ENCODE assay signal across 30 mouse cellular contexts in the genomic region with DNA sequence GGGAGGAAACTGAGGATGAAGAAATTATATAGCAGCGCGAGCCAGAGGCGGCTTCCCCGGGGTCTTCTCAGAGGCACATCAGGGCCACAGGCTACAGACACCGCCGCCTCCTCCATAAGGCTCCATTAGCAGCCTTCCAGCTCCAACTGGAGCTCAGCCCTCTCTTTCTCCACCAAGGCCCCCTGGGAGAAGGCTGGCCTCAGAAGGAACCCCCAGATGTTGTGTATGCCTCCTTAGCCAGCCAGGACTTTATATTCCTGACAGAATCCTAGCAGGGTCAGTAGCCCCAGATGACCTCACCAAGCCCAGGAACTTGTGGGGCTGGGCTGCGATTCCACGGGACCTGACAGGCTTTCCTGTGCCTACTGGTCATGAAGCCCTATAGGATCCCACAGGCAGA. TPM values are rescaled to one million over a fixed set of nuclear protein-coding genes. Genes with fewer than 3 reads are reported as not detected.
DNase-seq lines count a peak whose midpoint lies in the region; TF ChIP-seq lines count a peak whose summit lies in the region.
"Had no signal": no experiment of that assay in that cellular context is flagged by ENCODE, and none has a peak within 500 bp of the region (broad histone marks: within the 10 kb centered on the region; RNA-seq: fewer than 3 reads in every experiment).

No protein-coding gene starts in this region.

- no peaks in the 10 kb centered on the region for H3K27me3 ChIP-seq in small intestine, adult 2 months (ENCODE audit: control insufficient read depth, insufficient read depth, low read length)
- H3K27me3 ChIP-seq: embryonic facial prominence, embryonic 13.5 days; forebrain, embryonic 13.5 days; hindbrain, embryonic 12.5 days; kidney, embryonic 15.5 days; limb, embryonic 15.5 days; liver, embryonic 15.5 days had no signal

- H3K36me3 ChIP-seq in small intestine, adult 2 months (ENCODE audit: control insufficient read depth, insufficient read depth, low read length): no peaks in the 10 kb centered on the region
- H3K36me3 ChIP-seq: embryonic facial prominence, embryonic 13.5 days; hindbrain, embryonic 12.5 days; kidney, embryonic 15.5 days; limb, embryonic 15.5 days; liver, embryonic 15.5 days had no signal

- TF ChIP-seq POLR2A in small intestine, adult 2 months (IDR thresholded peaks at IDR 0.05; ENCODE audit: low read depth, low read length): no peak

- H3K27ac ChIP-seq in small intestine, adult 2 months (ENCODE audit: insufficient read depth, low read depth, low read length): no peak overlapping the region
- H3K27ac ChIP-seq: embryonic facial prominence, embryonic 13.5 days; forebrain, embryonic 13.5 days; hindbrain, embryonic 12.5 days; kidney, embryonic 15.5 days; left cerebral cortex, adult 2 months; limb, embryonic 15.5 days; liver, embryonic 15.5 days had no signal

- intact Hi-C loops in gastrocnemius, postnatal 36 days (cut with DNase I): loop anchor here (2.0 kb wide), 1 partner anchor 300 kb away; no protein-coding TSS in a partner anchor
- intact Hi-C loops in gastrocnemius, postnatal 14 days (cut with DNase I; ENCODE audit: low total_unique reads): loop anchor here (5.0 to 10.0 kb wide), 2 partner anchors 232 to 295 kb away; no protein-coding TSS in a partner anchor
- intact Hi-C loops in heart, postnatal 14 days (cut with DNase I): loop anchor here (5.0 kb wide), 1 partner anchor 80 kb away; the partner anchor contains the start of genes Socs1 and Tnp2

- 93% methylated on average over 8 of the region's 8 CpGs for WGBS in small intestine, adult 2 months

- TF ChIP-seq CTCF in small intestine, adult 2 months (IDR thresholded peaks at IDR 0.05; ENCODE audit: extremely low read depth, insufficient read length, insufficient replicate concordance, low read depth, low read length): peak; percentile 2; the same call in 1 of the 2 replicates

- H3K4me1 ChIP-seq in small intestine, adult 2 months (ENCODE audit: control insufficient read depth, insufficient read depth, insufficient read length, low read length): no peaks in the 10 kb centered on the region
- H3K4me1 ChIP-seq: liver, embryonic 15.5 days had no signal

- DNase-seq in gastrocnemius, adult 18-20 months (ENCODE audit: low spot score): peak; percentile 68
- no peak for DNase-seq in gastrocnemius, postnatal 36 days
- peak; percentile 58 for DNase-seq in gastrocnemius, postnatal 14 days
- peak; percentile 57 to 63 for DNase-seq in heart, postnatal 14 days
- DNase-seq in urinary bladder, adult 2 months (ENCODE audit: low spot score): no peak
- DNase-seq in left cerebral cortex, adult 11 months (ENCODE audit: low spot score): no peak
- DNase-seq: kidney, postnatal 4 days; lung, postnatal 4 days; midbrain, embryonic 14.5 days; thymus, adult 18-20 months; thymus, postnatal 36 days had no signal

- no peak overlapping the region for H3K4me3 ChIP-seq in small intestine, adult 2 months (ENCODE audit: low read depth, low read length)
- H3K4me3 ChIP-seq: embryonic facial prominence, embryonic 13.5 days; forebrain, embryonic 13.5 days; hindbrain, embryonic 12.5 days; kidney, embryonic 15.5 days; left cerebral cortex, adult 2 months; limb, embryonic 15.5 days; liver, embryonic 15.5 days had no signal

RNA-seq across cellular contexts. Expression of gene Rmi2, which starts 32.0 kb away (rescaled TPM):
- total RNA-seq in gastrocnemius, adult 18-20 months (2021): 1 to 10 TPM in 1 of 2 experiments, under 1 TPM in 1; 0.95 to 1.5 TPM
- 1 to 10 TPM; 2.5 to 2.7 TPM for total RNA-seq in gastrocnemius, postnatal 36 days (2021)
- total RNA-seq in gastrocnemius, postnatal 14 days (2021): 1 to 10 TPM; 1.5 to 2.0 TPM
- 1 to 10 TPM in 1 of 2 experiments, under 1 TPM in 1; 0.55 to 1.4 TPM for total RNA-seq in heart, postnatal 14 days (2021)
- 3.1 and 8.4 TPM in 2 replicates for polyA plus RNA-seq in small intestine, adult 2 months (2012; rRNA removed)
- polyA plus RNA-seq in urinary bladder, adult 2 months (2012; rRNA removed): 0.31 and 0.66 TPM in 2 replicates

RNA-seq across cellular contexts. Expression of gene Gm11172, which starts 54.1 kb away (rescaled TPM):
- total RNA-seq in gastrocnemius, adult 18-20 months (2021): not detected
- total RNA-seq in gastrocnemius, postnatal 36 days (2021): not detected
- not detected for total RNA-seq in gastrocnemius, postnatal 14 days (2021)
- not detected for total RNA-seq in heart, postnatal 14 days (2021)
- polyA plus RNA-seq in small intestine, adult 2 months (2012; rRNA removed): not detected in 2 replicates
- not detected in 2 replicates for polyA plus RNA-seq in urinary bladder, adult 2 months (2012; rRNA removed)
- total RNA-seq: adrenal gland, adult 18-20 months; gastrocnemius, adult 8-10 months; left cerebral cortex, adult 2 months; left cerebral cortex, postnatal 36 days; megakaryocyte-erythroid progenitor cell, adult 5-6 weeks had no signal
- polyA plus RNA-seq: CD4-positive, CD25-positive, alpha-beta regulatory T cell, adult 4 months; embryonic facial prominence, embryonic 13.5 days; forebrain, embryonic 13.5 days; heart, embryonic 16.5 days; hindbrain, embryonic 12.5 days; intestine, postnatal 0 days; kidney, embryonic 15.5 days; limb, embryonic 15.5 days; liver, embryonic 15.5 days; lung, embryonic 16.5 days; midbrain, embryonic 14.5 days; neural tube, embryonic 11.5 days; spleen, adult 2 months; stomach, embryonic 16.5 days had no signal

Comparison
In these comparisons a context has a peak if more than half of its experiments do, and no peak if none do; other contexts are left out.
1. DNase-seq: peak in gastrocnemius, adult 18-20 months (single experiment), gastrocnemius, postnatal 14 days (single experiment) and heart, postnatal 14 days (2 of 2); none in gastrocnemius, postnatal 36 days (0 of 2), urinary bladder, adult 2 months (single experiment) and left cerebral cortex, adult 11 months (single experiment).